Comparison of ENCODE assay signal across 9 mouse cellular contexts in genomic region chr10:88885632-88886090, GRCm38 (mm10). TPM values are rescaled to one million over a fixed set of nuclear protein-coding genes. Genes with fewer than 3 reads are reported as not detected.
DNase-seq lines count a peak whose midpoint lies in the region; ATAC-seq lines count a peak whose summit lies in the region.
"Had no signal": no experiment of that assay in that cellular context is flagged by ENCODE, and none has a peak within 500 bp of the region (broad histone marks: within the 10 kb centered on the region; RNA-seq: fewer than 3 reads in every experiment).

Gene Slc5a8, plus strand, starts transcription at chr10:88885992.

- H3K27ac ChIP-seq in heart, embryonic 14.5 days (replicated peaks in 1 of 2; ENCODE audit: control insufficient read depth in 1 of 2, insufficient read depth in 1 of 2, low read depth in 2 of 2, low read length in 2 of 2): no peak within 1 kb of the TSS
- H3K27ac ChIP-seq in forebrain, embryonic 14.5 days (ENCODE audit: low read depth, low read length): no peak within 1 kb of the TSS
- H3K27ac ChIP-seq in neural tube, embryonic 13.5 days (replicated peaks): no peak within 1 kb of the TSS

- ATAC-seq in heart, embryonic 14.5 days (ENCODE audit: insufficient number of reproducible peaks, insufficient read depth, low FRiP score, low read depth): no peak
- ATAC-seq in forebrain, embryonic 14.5 days: 0 out of 2 replicates have a peak, but pooled peaks have one; percentile 12
- ATAC-seq in neural tube, embryonic 13.5 days (ENCODE audit: low read depth): 0 out of 2 replicates have a peak, but pooled peaks have one; percentile 5

- intact Hi-C loops in gastrocnemius, postnatal 14 days (cut with DNase I; ENCODE audit: low total_unique reads): no loop called here

- H3K36me3 ChIP-seq in heart, embryonic 14.5 days (ENCODE audit: control insufficient read depth, insufficient read depth, low read length): no peaks in the 10 kb centered on the region
- no peaks in the 10 kb centered on the region for H3K36me3 ChIP-seq in forebrain, embryonic 14.5 days (ENCODE audit: control insufficient read depth, insufficient read depth, low read length)
- no peaks in the 10 kb centered on the region for H3K36me3 ChIP-seq in neural tube, embryonic 13.5 days

- H3K9me3 ChIP-seq in heart, embryonic 14.5 days (ENCODE audit: control insufficient read depth, low read length): 0 out of 2 replicates have a peak, but pooled peaks cover 3% of the 10 kb centered on the region
- no peaks in the 10 kb centered on the region for H3K9me3 ChIP-seq in forebrain, embryonic 14.5 days (replicated peaks; ENCODE audit: control insufficient read depth, low read length)
- no peaks in the 10 kb centered on the region for H3K9me3 ChIP-seq in neural tube, embryonic 13.5 days

- H3K4me2 ChIP-seq in heart, embryonic 14.5 days (ENCODE audit: low read length): peak within 1 kb of the TSS; percentile 62
- peak within 1 kb of the TSS; percentile 52 for H3K4me2 ChIP-seq in forebrain, embryonic 14.5 days (ENCODE audit: low read length)
- H3K4me2 ChIP-seq in neural tube, embryonic 13.5 days: peak within 1 kb of the TSS; percentile 61

- H3K4me3 ChIP-seq in heart, embryonic 14.5 days (ENCODE audit: control insufficient read depth in 1 of 2, insufficient read depth in 1 of 2, low read depth in 1 of 2, low read length in 2 of 2): peak within 1 kb of the TSS; percentile 6 to 33
- peak within 1 kb of the TSS; percentile 26 for H3K4me3 ChIP-seq in forebrain, embryonic 14.5 days (ENCODE audit: low read depth, low read length)
- peak within 1 kb of the TSS; percentile 32 for H3K4me3 ChIP-seq in neural tube, embryonic 13.5 days

- H3K4me1 ChIP-seq in heart, embryonic 14.5 days (ENCODE audit: control insufficient read depth in 2 of 2, insufficient read depth in 2 of 2, low read length in 2 of 2): 0 out of 4 replicates have a peak, but pooled peaks cover 3 to 4% of the 10 kb centered on the region in 2 experiments
- H3K4me1 ChIP-seq in forebrain, embryonic 14.5 days (ENCODE audit: control insufficient read depth, insufficient read depth, low read length): no peaks in the 10 kb centered on the region
- H3K4me1 ChIP-seq in neural tube, embryonic 13.5 days (replicated peaks): peaks cover 11% of the 10 kb centered on the region

- 8% methylated on average over 31 of the region's 31 CpGs for WGBS in heart, embryonic 14.5 days
- WGBS in forebrain, embryonic 14.5 days: 2% methylated on average over 31 of the region's 31 CpGs
- WGBS in neural tube, embryonic 13.5 days: 5% methylated on average over 31 of the region's 31 CpGs

- peaks cover 30% of the 10 kb centered on the region for H3K27me3 ChIP-seq in heart, embryonic 14.5 days (ENCODE audit: control insufficient read depth, insufficient read depth, low read length)
- H3K27me3 ChIP-seq in forebrain, embryonic 14.5 days (replicated peaks; ENCODE audit: control insufficient read depth, insufficient read depth, low read length): peaks cover 19% of the 10 kb centered on the region
- peaks cover 33% of the 10 kb centered on the region for H3K27me3 ChIP-seq in neural tube, embryonic 13.5 days

- DNase-seq in heart, postnatal 4 days: no peak
- peak; percentile 3 for DNase-seq in forebrain, embryonic 14.5 days (ENCODE audit: low spot score)
- DNase-seq in kidney, postnatal 14 days: peak; percentile 82
- DNase-seq in thymus, postnatal 14 days: no peak
- no peak for DNase-seq in gastrocnemius, postnatal 14 days
- DNase-seq in urinary bladder, postnatal 4 days (ENCODE audit: low spot score in 2 of 2): no peak
- DNase-seq: cerebellum, adult 9-11 months had no signal

- H3K9ac ChIP-seq in heart, embryonic 14.5 days (ENCODE audit: low read length): no peak within 1 kb of the TSS
- H3K9ac ChIP-seq in forebrain, embryonic 14.5 days (ENCODE audit: low read length): no peak within 1 kb of the TSS
- no peak within 1 kb of the TSS; the same call in 1 of the 2 replicates for H3K9ac ChIP-seq in neural tube, embryonic 13.5 days

RNA-seq across cellular contexts. Expression of gene Slc5a8, which starts in this region (rescaled TPM):
- 0.05 TPM in 1 of 2 replicates, not detected in the other for polyA plus RNA-seq in heart, embryonic 14.5 days (2014; fragmentation: Nextera tagmentation; extraction: Ambion mirVana)
- total RNA-seq in heart, postnatal 4 days (2021): not detected
- polyA plus RNA-seq in forebrain, embryonic 14.5 days (2014; fragmentation: Nextera tagmentation; extraction: Ambion mirVana): 0.03 TPM in 1 of 2 replicates, not detected in the other
- 0.11 TPM in 1 of 2 replicates, not detected in the other for polyA plus RNA-seq in neural tube, embryonic 13.5 days (2015; fragmentation: Nextera tagmentation; extraction: Ambion mirVana)
- not detected for total RNA-seq in gastrocnemius, postnatal 14 days (2021)

Comparison
In these comparisons a context has a peak if more than half of its experiments do, and no peak if none do; other contexts are left out.
1. Peak in DNase-seq, ATAC-seq, H3K4me3 ChIP-seq and H3K4me2 ChIP-seq in forebrain, embryonic 14.5 days; RNA of the gene not detected or under 1 TPM.
2. Peak in ATAC-seq, H3K4me3 ChIP-seq and H3K4me2 ChIP-seq in neural tube, embryonic 13.5 days; RNA of the gene not detected or under 1 TPM.